Mouse (Mus musculus) cerebellum, adult 9-11 months (tissue): Measurements from ENCODE around the gene Rpl11.
"Not testable (repeated sequence)": the region's sequence is repeated elsewhere in the genome, so short reads cannot be mapped to it uniquely, and the experiment has no call there.

ENCODE experiments used
- DNase-seq: peaks from one replicate; pipeline ENCODE4 v3.0.0; 2022

Rpl11 gene

DNA sequence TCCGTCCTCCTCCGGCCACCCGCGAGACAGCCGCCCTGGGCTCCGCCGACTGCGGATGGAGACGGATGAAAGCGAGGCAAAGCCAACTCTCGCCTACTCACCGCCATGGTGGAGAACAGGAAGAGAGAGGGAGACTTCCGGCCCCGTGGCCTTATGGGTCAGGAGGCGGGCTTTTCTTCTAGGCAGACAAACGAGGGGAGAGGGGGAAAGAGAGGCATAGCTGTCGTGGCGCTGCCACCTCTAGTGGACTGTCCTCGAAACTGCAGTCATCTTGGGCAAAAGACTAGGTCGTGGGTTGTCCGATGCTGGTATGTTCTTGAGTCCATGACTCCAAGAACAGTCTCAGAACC lies at the start of gene Rpl11:
Gene Rpl11 (minus strand): TSS at position 182 of the 350 bp plus-strand sequence.
- DNase-seq, result peak; percentile 92

DNA sequence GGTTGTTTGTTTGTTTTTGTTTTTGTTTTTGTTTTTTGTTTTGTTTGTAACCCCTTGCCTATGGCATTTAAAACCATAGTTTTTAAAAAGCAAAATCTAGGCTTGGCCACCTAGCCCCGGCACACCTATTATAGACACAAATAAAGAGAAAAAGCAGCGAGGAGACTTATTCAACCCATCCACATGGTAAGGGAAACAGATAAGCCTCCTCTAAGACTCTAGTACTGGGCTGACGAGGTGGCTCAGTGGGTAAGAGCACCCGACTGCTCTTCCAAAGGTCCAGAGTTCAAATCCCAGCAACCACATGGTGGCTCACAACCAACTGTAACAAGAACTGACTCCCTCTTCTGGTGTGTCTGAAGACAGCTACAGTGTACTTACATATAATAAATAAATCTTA lies 48.5 kb upstream of the Rpl11 start:
- not testable (repeated sequence) for DNase-seq

- DNase-seq, result no peak
Observed at GRCm38 (mm10) chr4:136100396-136101070, 47.3 kb upstream of the Rpl11 start.

GRCm38 (mm10) chr4:136098446-136098845 lies 45.2 kb upstream of the Rpl11 start:
- no peak for DNase-seq

DNA sequence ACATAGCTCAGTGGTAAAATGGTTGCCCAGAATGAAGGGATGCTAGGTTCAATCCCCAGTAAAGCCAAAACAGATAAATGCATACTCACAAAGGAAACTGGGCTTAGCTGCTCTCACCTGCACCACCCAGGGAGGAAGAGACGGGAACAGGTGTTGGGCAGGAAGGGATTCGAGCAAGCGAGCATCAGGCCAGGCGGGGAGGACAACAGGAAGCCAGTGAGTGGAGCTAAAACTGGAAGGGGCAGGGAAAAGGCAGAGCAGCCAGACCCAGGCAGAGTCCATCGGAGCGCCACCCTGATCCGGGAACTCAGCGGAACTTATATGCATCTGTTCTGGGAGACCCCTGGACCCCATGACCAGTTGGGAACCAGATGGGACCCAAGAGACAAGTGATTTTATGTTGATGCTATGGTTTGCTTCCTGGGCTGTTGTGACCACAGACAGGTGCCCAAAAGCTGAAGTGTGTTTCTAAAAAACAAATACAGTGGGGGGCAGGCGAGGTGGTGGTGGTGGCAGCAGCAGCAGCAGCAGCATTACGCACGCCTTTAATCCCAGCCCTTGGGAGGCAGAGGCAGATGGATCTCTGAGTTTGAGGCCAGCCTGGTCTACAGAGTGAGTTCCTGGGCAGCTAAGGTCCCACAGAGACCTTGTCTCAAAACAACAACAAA lies 43.4 kb upstream of the Rpl11 start:
- DNase-seq, result no peak

GRCm38 (mm10) chr4:136095490-136096105 lies 42.4 kb upstream of the Rpl11 start:
- no peak for DNase-seq

GRCm38 (mm10) chr4:136094519-136095219 lies 41.4 kb upstream of the Rpl11 start:
- DNase-seq, result peak; percentile 36

DNA sequence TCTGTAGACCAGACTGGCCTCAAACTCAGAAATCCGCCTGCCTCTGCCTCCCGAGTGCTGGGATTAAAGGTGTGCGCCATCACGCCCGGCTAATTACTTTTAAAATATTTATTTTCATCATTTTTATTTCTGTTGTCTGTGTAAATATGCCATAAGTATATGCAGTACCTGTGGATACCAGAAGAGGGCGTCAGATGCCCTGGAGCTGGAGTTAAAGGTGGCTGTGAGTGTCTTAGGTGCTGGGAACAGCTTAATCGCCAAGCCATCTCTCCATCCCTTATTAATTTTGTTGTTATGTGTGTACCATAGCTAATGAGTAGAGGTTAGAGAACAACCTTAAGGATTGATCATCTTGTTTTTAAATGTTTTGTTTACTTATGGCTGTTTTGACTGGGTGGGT lies 39.3 kb upstream of the Rpl11 start:
- DNase-seq, result no peak

GRCm38 (mm10) chr4:136091346-136091745 lies 38.1 kb upstream of the Rpl11 start:
- no peak for DNase-seq

DNA sequence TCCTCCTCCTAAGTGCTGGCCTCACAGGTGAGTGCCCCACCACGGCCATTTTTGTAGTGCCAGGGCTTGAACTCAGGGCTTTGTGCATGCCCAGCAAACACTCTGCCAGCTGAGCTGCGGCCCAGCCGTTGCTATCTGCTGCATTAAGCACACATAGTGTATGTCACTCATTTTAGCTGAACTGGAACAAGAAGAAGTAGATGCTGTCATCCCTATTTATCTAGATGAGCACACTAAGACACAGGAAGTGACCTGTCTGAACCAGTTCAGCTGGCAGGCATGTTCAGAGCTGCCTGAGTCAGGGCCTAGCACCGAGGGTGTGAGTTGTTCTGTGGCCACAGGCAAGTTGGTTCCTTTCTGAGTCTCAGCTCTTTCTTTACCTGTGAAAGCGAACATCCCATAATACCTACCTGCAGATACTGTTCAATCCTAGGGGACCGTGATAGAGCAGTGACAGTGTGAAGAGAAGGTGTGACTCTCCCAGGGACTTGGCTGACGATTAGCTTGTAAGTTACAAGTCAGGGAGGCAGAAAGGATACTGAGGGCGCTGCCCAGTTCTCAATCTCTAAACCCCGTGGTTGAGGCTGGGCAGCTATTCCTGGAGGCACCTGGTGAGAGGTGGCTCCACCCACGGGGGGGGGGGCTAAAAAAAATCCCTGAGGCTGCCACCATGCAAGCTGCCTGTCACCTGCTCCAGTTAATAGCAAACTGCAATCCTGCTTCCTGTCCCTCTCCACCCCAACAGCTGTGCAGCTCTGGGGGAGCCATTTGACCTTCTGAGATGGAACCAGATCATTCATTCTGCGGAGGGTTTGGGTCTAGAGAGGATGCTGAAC lies 36.7 kb upstream of the Rpl11 start:
- DNase-seq, result no peak

DNA sequence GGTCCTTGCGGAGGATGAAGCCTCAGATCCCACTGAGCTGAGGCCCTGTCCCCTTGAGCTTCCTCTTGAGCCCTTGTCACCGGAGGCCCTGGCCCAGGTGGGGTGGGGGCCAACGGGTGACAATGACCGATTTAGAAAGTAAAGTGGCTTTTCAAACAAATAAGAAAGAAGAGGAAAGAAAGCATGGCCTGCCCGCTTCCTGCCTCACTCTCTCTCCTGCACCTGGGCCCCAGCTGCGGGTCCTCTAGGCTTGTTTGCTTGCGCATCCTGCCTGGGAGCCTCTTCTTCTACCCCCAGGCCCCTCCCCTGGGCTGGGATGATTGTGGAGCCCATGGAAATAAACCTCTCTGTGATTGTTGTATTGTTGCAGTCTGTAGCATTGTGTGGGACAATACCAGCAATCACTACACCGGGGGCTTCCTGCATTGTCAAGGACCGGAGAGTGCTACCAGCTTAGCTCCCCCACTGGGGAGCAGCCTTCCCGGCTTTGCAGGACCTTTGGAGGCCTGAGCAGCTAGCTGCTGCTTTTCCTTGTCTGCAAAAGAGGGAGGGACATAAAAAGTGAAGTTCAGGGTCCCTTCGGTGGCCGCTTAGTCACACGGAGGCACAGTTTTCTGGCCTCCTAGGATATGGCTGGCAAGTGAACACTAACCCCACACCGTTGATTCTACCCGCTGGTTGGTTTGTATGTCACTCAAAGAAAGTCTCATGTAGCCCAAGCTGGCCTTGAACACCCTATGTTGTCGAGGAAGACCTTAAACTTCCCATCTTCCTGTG lies 35.9 kb upstream of the Rpl11 start:
- DNase-seq, result no peak

GRCm38 (mm10) chr4:136088364-136088763 lies 35.1 kb upstream of the Rpl11 start:
- no peak for DNase-seq

- no peak for DNase-seq
Observed at GRCm38 (mm10) chr4:136087261-136087660, 34.0 kb upstream of the Rpl11 start.

DNA sequence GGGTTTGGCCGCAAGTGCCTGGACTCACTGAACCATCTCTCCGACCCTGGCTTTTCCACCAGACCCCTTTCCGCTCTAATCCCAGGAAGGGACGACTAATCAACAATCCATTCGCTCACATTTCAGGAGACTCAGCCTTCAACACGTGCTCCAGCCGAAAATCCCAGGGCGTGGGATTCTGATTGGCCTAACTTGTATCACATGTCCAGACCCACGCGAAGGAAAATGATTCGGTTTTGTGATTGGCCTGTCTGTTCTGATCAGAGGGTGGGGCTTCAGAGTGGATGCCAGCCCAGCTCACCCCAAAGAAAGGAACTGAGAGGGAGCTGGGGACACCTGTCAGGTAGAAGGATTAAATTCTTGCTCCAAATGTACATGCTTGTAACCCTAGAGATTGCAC lies 31.6 kb upstream of the Rpl11 start:
- no peak for DNase-seq

DNA sequence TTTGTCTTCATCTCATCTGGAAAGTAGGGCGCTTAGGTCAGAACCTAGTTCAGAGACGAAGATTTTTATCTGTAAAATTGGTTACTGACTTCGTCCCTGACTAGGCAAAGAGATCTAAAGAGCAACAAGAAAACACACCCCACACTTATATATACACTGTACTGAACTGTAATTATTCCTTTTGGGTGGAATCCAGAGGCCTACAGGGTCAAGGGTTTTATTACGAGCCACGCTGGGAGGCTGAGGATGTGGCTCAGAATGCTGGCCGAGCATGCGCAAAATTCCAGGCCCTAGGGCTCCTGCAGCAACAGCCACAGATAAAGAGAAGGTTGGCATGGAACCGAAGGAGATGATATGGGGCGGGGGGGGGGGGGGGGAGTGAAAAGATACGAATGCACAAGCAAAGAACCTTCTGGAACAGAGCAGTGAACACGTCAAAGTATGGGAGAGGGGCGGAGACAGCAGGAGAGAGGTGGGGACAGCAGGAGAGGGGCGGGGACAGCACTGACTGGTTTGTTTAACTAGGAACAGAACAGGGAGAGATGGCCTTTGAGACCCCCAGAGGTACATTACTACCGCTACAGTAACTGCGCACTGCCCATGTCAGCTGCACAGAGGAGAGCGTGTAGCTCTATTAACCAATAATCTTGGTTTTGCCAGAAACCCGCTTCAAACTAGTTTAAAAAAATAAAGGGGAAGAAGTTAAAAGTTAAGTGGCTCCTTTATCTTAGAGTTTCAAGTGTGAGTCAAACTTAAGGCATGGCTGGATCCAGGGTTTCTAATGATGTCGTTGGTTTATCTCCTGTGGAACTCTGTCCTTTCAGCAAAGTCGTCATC lies 30.3 kb upstream of the Rpl11 start:
- DNase-seq, result no peak

- DNase-seq, result no peak
Observed at GRCm38 (mm10) chr4:136081729-136082128, 28.5 kb upstream of the Rpl11 start.

GRCm38 (mm10) chr4:136078649-136079048 lies 25.4 kb upstream of the Rpl11 start:
- no peak for DNase-seq

GRCm38 (mm10) chr4:136076776-136077538 lies 23.7 kb upstream of the Rpl11 start:
- no peak for DNase-seq

- peak; percentile 40 for DNase-seq
Observed at GRCm38 (mm10) chr4:136071178-136071714, 18.0 kb upstream of the Rpl11 start.

DNA sequence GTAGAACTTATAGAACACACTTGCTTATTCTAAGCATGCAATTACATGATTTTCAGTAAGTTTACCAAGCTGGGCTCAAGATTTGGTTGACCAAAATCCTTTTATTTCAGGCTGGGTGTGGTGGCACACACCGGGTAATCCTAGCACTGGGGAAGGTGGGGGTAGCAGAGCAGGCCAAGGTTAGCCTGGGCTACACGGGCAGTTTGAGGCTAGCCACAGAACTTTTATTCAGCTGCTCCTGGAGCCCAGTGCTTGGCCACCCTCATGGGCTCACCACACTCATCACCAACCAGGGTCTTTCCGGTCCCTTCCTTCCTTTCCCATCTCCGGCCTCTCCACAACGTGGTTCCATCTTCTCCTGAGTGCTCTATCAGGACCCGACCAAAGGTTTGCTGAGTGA lies 17.4 kb upstream of the Rpl11 start:
- DNase-seq, result no peak
